Comparison of ENCODE assay signal across 8 mouse cellular contexts in genomic region chr9:97111506-97111905, GRCm38 (mm10). TPM values are rescaled to one million over a fixed set of nuclear protein-coding genes. Genes with fewer than 3 reads are reported as not detected.
DNase-seq lines count a peak whose midpoint lies in the region; ATAC-seq lines count a peak whose summit lies in the region.

No protein-coding gene starts in this region.

- H3K27ac ChIP-seq in heart, embryonic 15.5 days, result peak overlapping the region; percentile 97
- H3K27ac ChIP-seq in embryonic facial prominence, embryonic 11.5 days (replicated peaks; ENCODE audit: low read depth, low read length), result no peak overlapping the region
- H3K27ac ChIP-seq in midbrain, embryonic 13.5 days, result peak overlapping the region; percentile 91

- WGBS in heart, embryonic 15.5 days, result 6% methylated on average over 6 of the region's 6 CpGs
- 6% methylated on average over 6 of the region's 6 CpGs for WGBS in embryonic facial prominence, embryonic 11.5 days
- WGBS in midbrain, embryonic 13.5 days, result 3% methylated on average over 6 of the region's 6 CpGs

- peak overlapping the region; percentile 71 for H3K4me3 ChIP-seq in heart, embryonic 15.5 days
- peak overlapping the region; percentile 84 for H3K4me3 ChIP-seq in embryonic facial prominence, embryonic 11.5 days (ENCODE audit: low read depth, low read length)
- peak overlapping the region; percentile 92 for H3K4me3 ChIP-seq in midbrain, embryonic 13.5 days (replicated peaks)

- H3K36me3 ChIP-seq in heart, embryonic 15.5 days, result no peaks in the 10 kb centered on the region
- H3K36me3 ChIP-seq in embryonic facial prominence, embryonic 11.5 days (replicated peaks; ENCODE audit: control insufficient read depth, insufficient read depth, low read depth, low read length), result no peaks in the 10 kb centered on the region
- no peaks in the 10 kb centered on the region for H3K36me3 ChIP-seq in midbrain, embryonic 13.5 days

- peak overlapping the region; percentile 79 for H3K9ac ChIP-seq in heart, embryonic 15.5 days
- peak overlapping the region; percentile 68 for H3K9ac ChIP-seq in embryonic facial prominence, embryonic 11.5 days (replicated peaks; ENCODE audit: low read length)
- H3K9ac ChIP-seq in midbrain, embryonic 13.5 days (replicated peaks), result peak overlapping the region; percentile 88

- ATAC-seq in heart, embryonic 15.5 days (replicated peaks; ENCODE audit: insufficient number of reproducible peaks, insufficient read depth, low FRiP score, low read depth), result no peak
- ATAC-seq in embryonic facial prominence, embryonic 11.5 days (replicated peaks; ENCODE audit: insufficient number of reproducible peaks, low FRiP score, low TSS enrichment, low read depth), result no peak
- ATAC-seq in midbrain, embryonic 13.5 days, result 0 out of 2 replicates have a peak, but pooled peaks have one; percentile 29

- H3K4me1 ChIP-seq in heart, embryonic 15.5 days (replicated peaks), result peaks cover 29% of the 10 kb centered on the region
- no peaks in the 10 kb centered on the region for H3K4me1 ChIP-seq in embryonic facial prominence, embryonic 11.5 days (ENCODE audit: control insufficient read depth, insufficient read depth, low read length)
- peaks cover 20% of the 10 kb centered on the region for H3K4me1 ChIP-seq in midbrain, embryonic 13.5 days (replicated peaks)

- no peaks in the 10 kb centered on the region for H3K27me3 ChIP-seq in heart, embryonic 15.5 days
- no peaks in the 10 kb centered on the region for H3K27me3 ChIP-seq in embryonic facial prominence, embryonic 11.5 days (ENCODE audit: control insufficient read depth, insufficient read depth, low read length)
- no peaks in the 10 kb centered on the region for H3K27me3 ChIP-seq in midbrain, embryonic 13.5 days

- no peak for DNase-seq in heart, postnatal 4 days
- DNase-seq in embryonic facial prominence, embryonic 11.5 days (ENCODE audit: low spot score), result peak; percentile 29
- DNase-seq in kidney, adult 8-10 months, result peak; percentile 44 to 55
- DNase-seq in c-Kit-positive CD71-positive TER-119-positive erythroid progenitor cells, embryonic 14.5 days (ENCODE audit: low spot score), result no peak
- no peak for DNase-seq in urinary bladder, adult 18-20 months (ENCODE audit: low spot score in 2 of 2)
- DNase-seq in retina, embryonic 14.5 days (ENCODE audit: low spot score), result no peak

- H3K9me3 ChIP-seq in heart, embryonic 15.5 days (replicated peaks), result no peaks in the 10 kb centered on the region
- no peaks in the 10 kb centered on the region for H3K9me3 ChIP-seq in embryonic facial prominence, embryonic 11.5 days (replicated peaks; ENCODE audit: control insufficient read depth, low read length)
- H3K9me3 ChIP-seq in midbrain, embryonic 13.5 days, result no peaks in the 10 kb centered on the region

- H3K4me2 ChIP-seq in heart, embryonic 15.5 days, result peak overlapping the region; percentile 79
- peak overlapping the region; percentile 53 for H3K4me2 ChIP-seq in embryonic facial prominence, embryonic 11.5 days (ENCODE audit: low read depth, low read length)
- peak overlapping the region; percentile 67 for H3K4me2 ChIP-seq in midbrain, embryonic 13.5 days (replicated peaks)

RNA-seq across cellular contexts. Expression of gene Slc25a36, which starts 0.5 kb away (rescaled TPM):
- polyA plus RNA-seq in heart, embryonic 15.5 days (2015; fragmentation: Nextera tagmentation; extraction: Ambion mirVana), result 45.8 and 48.3 TPM in 2 replicates
- total RNA-seq in heart, postnatal 4 days (2021), result 10 to 100 TPM; 51.7 to 51.8 TPM
- 97.3 and 99.9 TPM in 2 replicates for polyA plus RNA-seq in embryonic facial prominence, embryonic 11.5 days (2014; fragmentation: Nextera tagmentation; extraction: Ambion mirVana)
- 74.5 and 85.7 TPM in 2 replicates for polyA plus RNA-seq in midbrain, embryonic 13.5 days (2015; fragmentation: Nextera tagmentation; extraction: Ambion mirVana)

Comparison
In these comparisons a context has a peak if more than half of its experiments do, and no peak if none do; other contexts are left out.
1. DNase-seq: peak in embryonic facial prominence, embryonic 11.5 days (single experiment) and kidney, adult 8-10 months (2 of 2); none in heart, postnatal 4 days (single experiment), c-Kit-positive CD71-positive TER-119-positive erythroid progenitor cells, embryonic 14.5 days (single experiment), urinary bladder, adult 18-20 months (0 of 2) and retina, embryonic 14.5 days (single experiment).
2. Peak in every context shown above with its lines, with median percentiles within 50 percentile points of each other: H3K4me2 ChIP-seq, H3K4me3 ChIP-seq and H3K9ac ChIP-seq.